Mouse (Mus musculus) MEL-GATA-1-ER (cell line): Measurements from ENCODE around the gene Naif1.

Experiments
- DNase-seq: peaks from one replicate; pipeline ENCODE4 v3.0.0-alpha.2; 2012; ENCODE audit warnings: low read depth; ENCODE audit errors: extremely low read depth

Naif1 gene

DNA sequence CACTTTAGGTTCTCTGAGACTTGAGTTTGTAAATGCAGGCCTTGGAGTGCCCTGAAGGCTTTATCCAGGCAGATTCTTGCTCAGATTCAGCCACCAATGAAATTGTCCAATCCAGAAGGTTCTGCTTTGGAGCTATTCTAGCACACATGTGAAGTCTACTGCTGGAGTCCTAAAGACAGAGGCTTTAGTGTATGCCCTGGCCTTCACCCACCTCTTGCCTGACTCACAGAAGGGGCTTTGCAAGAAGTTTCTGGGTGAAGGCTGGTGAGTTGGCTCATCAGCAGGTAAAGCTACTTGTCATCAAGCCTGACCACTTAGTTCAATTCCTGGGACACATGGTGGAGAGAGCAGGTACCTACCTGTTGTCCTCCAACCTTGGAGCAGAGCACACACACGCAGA is 24.1 kb upstream of the Naif1 start:
- no peak for DNase-seq

DNA sequence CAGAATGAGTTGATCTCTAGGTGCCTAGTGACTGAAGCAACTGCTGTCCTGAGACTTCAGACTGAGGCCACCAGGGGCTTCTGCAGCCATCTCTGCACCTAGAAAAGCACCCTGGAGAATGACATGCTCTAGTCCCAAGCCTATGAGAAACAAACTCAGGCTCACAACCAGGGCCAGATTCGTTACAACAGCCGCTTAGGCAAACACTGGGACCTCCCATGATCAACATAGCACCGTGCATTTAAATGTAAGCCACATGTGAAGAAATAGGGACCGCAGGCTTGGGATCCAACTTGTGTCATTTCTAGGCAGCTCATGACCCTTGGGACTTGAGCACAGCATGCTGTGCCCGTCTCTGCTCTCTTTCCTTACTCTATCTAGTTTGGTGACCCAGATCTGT is 22.5 kb upstream of the Naif1 start:
- no peak for DNase-seq

DNA sequence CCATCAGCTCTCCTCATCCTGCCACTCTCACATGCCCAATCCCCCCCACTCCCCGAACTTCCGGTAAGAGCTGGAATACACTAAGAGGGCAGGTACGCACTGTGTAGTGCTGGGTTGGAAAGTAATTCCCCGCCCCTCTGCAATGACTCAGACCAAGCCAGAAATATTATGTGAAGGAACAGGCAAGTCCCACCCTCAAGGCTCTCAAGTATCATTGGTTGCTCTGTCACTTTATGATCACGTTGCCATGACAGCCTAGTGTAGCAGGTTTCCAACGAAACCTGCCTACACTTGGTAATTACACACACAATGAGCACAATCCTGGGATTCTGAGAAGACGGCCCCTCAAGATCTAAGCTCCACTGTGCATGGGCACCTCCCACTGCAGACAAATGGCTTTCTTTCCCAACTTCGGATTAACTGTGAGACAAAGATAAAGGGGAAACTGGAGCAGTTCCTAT is 22.0 kb upstream of the Naif1 start:
- DNase-seq, result no peak

DNA sequence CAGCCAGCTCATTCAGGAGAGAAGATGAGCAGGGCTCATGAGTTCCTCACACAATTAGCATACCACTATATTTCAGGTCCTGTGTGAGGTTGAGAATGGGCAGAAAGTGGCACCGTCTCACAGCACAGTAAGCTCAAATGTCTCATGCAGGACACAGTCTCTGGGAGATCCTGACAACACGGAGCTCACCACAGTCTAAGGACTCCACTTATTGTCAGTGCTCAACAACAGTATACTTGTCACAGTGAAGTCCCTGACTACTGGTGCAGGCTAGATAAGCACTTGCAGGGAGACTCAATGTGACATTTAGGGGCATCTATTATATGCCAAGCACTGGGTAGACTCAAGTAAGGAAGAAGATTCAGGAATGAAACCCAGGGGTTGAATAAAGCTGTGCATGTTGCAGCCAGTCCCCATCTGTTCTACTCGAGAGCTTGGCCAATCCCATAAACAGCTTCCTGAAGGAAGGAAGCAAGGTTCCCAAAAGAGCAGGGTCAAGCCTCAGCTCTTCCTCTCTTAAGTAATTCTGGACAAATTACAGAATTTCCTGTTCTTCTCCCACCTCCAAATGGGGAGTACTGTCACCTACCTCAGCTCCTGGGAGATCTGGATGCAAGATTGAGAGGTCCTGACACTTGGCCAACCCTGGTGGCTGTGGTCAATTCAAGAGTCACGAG is 20.9 kb upstream of the Naif1 start:
- DNase-seq, result peak; percentile 18

DNA sequence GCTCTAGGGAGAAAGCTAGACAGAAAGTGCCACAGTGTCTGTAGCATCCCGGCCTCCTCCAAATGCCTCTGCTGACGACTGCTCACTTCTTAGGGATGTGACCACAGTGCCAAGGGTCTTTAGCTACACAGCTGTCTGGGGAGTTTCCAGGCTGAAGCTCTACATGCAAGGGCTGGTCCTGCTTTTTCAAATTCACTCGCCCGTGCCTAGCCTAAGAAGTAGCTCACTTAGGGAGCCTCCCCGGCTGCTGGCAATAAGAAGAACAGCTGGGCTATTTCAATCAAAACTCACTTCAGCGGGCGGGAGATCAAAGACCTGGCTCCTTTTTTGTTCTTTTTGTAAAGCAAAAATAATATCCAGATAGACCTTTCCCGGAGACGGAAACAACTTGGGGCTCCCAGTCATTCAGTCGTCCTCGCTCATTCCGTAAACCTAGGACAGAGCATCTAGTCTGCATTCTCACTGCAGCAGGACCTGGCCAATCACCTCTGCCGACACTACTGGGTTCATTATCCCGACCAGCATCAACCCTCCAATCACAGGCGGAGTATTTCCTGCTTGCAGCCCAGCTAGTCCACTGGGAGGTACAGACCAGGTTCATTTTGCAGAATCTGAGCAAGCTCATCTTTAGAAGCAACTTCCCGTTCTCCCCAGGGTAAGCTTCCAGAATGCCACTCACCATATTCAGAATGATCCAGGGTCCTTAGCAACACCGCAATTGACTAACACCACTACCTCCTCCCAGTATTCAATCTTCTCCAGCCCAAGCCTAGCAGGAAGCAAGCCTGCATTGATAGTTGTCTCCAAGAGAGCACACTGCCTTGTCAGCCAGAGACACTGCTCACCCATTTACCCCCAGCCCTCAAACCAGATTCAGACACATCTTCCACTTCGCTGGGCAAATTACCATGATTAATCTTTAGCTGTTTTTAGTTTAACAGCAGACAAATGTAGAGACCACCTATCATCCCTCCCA is 19.3 kb upstream of the Naif1 start:
- no peak for DNase-seq

DNA sequence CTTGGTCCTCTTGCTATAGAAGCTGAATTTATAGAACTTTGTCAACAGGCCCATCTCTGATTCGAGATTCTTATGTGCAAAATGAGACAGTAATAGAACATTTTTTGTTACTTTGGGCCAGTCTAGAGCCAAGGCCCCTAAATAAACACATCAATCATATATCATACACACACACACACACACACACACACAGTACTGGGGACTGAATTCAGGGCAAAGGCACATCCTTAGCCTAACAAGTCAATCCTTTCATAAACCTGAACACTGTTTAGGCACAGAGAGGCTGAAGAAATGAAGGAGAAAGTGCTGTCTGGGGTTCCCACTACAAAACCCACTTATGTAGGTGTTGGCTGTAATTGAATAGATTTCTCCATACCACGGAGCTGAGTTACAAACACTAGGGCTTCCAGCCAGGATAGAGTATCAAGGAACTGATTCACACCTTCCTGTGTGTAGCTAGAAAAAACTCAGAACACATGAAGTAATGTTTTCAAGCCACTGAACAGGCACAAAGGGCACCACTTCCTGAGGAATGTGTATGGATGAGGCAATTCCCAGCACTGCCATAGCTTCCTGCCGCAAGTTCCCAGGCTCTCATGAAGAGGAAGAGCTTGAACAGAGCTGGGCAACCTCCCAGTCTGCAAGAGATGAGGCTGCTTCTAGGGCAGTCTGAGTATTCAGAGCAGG is 13.4 kb upstream of the Naif1 start:
- no peak for DNase-seq

DNA sequence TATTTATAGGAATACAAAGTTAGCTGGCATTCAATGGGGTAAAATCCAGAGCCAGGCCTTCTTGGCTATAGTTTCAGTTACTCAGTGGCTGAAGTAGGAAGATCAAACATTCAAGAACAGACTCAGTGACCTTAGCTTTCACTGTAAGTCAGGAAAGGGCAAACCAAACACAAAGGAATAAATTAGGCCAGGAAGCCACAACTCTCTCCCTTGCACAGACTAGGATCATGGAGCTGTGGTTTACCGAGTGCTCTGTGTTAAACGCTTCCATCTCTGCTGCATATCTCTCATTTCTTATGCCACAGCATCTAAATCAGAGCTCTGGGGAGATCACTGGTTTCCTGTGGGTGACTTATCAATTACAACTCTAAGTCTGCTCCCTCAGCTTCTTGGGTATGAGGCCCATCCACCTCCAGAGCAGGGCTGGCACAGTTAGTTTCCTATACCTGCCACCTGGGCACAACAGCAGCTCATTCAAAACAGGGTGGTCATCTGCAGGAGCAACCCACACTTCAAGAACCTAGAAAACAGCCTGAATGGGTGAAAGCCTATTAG is 12.6 kb upstream of the Naif1 start:
- DNase-seq, result no peak

DNA sequence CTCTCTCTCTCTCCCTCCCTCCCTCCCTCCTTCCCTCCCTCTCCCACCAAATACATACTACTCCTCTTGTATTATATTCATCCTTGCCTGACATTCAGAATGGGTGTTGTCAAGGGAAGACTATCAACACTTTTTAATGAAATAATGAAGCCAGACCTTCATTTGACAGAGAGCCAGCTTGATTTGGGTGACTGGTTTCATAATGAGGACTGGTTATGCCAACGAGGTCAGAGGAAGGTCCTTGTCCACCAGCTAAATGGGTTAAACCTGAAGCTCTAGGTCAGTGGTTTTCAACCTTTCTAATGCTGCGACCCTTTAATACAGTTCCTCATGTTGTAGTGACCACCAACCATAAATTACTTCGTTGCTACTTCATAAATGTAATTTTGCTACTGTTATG is 11.5 kb upstream of the Naif1 start:
- no peak for DNase-seq

DNA sequence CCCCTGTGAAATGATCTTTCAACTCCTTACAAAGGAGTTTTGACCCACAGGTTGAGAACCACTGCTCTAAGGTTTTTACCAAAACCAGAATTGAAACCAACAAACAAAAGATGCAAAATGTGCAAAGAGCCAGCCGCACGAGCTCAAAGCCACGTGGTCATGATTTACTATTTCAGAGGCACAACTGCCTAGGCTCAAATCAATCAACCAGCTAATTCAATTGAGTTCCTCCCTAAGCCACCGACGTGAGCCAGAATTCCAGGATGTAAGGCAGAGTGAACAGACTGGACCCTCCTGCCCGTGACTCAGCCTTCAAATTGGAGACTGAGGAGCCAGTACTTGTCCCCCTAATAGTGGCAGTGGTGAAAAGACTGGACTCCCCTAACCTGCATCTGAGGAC is 11.1 kb upstream of the Naif1 start:
- DNase-seq, result no peak

DNA sequence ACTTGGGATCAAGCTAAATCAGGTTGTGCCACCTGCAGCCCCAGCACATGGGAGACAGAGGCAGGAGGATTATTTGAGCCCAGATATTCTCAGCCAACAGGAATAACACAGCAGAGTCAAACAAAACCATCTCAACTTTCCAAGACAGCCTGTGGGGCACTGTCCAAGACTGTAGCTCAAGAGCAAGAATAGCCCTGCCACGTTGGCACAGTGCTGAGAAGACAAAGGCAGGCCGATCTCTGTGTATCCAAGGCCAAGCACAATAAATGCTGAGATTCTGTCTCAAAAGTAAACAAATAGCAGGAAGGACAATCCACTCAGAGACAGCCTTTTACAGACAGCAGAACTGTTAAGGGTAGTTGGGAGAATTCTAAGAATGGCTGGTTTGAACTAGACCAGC is 10.1 kb upstream of the Naif1 start:
- no peak for DNase-seq

DNA sequence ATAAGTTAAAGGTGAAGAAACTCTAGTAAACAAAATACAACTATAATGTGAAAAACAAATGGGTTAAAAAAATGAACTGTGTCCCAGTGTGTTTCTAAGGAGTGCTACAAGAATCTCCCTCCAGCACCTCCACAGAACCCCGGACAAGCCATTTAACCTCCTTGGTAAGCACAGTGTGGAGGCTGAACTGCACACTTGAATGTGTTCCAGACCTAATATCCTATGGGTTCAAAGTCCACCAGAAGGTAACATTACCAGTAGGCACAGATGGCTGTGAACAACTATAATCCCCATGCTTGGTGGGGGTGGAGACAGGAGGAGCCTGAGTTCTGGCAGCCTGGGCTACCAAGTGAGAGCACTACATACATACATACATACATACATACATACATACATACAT is 9.6 kb upstream of the Naif1 start:
- no peak for DNase-seq

DNA sequence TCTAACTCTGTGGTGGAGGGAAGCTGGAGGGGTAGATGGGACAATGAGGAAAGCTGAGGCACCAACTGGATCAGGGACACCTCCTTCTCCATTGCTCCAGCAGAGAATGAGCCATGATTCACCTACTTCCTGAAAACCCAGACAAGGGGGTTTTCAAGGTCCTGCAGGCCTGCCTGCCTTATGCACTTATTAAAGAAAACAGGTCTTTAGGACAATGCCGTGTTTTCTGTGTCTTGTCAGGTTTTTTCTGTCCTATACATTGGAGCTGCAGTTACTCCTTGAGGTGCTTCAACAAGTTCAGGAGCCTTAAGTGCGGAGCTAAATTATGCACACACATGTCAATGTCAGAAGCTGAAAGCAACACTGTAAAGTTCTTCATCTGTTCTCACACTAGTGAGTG is 8.7 kb upstream of the Naif1 start:
- DNase-seq, result no peak

DNA sequence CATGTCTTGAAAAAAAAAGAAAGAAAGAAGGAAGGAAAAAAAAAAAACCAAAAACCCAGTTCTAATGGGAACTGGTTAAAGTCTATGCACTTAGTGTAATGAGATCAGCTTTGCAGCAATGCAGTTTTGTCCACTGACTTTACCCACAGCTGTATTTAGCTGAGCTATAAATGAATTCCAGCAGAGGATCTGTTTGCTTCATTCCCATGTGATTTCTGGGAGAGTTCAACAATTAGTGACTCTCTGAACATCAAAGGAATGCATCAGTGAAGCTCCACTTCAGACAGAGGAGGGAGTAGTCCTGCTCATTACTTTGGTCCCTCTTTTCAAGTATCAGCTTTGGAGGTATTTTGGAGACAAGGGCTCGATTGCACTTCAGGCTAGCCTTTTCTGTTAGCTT is 4.7 kb upstream of the Naif1 start:
- DNase-seq, result no peak

DNA sequence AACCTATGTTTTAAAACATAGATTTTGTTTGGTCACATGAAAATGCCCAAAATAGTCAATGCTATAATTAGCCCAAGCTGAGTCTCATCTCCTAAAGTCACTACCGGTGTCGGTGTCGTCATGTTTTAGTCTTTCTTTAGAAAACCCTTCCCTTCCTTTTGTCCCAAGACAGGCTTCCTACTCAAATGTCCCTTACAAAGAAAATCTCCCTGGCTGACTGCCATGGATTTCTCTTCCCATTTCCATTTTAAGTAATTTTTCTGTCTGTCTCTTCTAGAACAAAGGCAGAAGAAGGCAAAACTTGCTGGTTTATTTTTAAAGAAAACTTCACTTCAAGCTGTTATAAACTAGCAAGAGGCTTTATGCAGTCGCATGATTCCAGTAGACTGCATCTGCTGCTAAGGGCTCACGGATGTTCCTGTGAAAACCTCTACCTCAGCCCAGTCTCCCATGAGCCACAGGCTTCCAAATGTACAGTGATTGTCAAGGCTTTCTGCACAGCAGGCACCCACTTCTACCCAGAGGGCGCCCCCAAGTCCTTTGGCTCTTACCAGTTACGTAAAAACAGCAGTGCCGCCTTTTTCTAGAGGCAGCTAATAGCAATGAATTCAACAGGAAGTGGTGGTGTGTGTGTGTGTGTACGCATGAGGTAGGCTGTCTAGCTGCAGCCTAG is 2.9 kb upstream of the Naif1 start:
- no peak for DNase-seq

DNA sequence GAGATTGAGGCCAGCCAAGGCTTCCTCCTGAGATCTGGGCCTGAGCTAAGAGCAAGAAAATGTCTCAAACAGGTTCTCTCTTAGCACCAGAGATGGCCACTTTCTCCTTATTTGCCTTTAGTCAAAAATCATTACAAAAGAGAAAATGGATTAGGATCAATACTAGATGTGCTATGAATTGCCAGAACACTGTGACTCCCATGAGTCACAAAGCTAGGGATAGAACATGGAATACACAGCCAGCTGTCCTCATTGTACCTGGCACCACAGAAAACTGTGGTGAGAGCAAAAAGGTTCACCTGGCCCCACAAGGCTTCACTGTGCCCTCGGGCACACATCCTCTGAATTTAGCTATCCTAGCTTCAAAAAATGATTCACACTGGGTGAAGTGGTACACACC is 1.8 kb upstream of the Naif1 start:
- no peak for DNase-seq

DNA sequence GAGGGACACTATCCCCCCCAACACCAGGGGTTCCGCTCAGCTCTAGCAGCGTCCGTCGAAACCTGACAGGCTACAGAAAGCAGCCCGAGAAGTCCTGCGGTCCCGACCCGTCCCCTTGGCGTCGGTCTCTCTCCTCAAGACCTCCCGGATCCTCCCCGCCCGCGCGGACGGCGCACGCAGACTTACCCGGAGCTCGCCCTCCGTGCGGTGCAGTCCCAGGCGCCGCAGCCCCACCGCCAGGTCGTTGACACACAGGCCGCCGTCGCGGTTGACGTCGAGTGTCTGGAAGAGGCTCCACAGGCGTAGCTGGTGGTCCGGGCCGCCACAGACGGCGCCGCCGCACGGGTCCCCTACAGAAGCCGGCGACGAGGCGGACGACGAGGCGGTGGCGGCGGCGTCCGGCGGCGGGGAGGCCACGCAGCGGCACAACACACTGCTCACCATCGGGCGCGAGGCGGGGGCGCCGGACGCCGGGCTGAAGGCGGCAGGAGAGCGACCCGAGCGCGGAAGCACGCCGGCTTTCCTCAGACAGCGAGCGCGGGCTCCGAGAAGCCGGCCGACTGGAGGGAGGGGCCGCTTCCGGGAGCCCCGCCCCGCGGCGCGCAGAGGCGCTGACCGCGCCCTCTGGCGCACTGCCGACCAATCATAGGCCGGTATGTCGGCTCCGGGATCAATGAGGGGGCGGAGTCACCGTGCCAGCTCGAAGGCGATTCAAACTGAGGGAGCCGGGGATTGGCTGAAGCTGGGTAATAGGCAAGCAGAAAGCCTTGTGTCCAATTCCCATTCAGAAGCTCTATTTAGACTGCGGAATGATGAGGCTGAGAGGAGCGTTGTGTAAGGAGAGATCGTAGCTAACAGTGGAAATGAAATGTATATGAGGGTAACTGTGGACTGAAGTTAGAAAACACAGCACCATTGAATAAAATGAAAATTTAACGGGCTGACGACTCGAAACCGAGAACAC is 906 bp downstream of the Naif1 start, which contains the start of gene Slc25a25:
TSS of gene Slc25a25 (minus strand) at position 565 of the 964 bp plus-strand sequence.
- peak; percentile 89 for DNase-seq

DNA sequence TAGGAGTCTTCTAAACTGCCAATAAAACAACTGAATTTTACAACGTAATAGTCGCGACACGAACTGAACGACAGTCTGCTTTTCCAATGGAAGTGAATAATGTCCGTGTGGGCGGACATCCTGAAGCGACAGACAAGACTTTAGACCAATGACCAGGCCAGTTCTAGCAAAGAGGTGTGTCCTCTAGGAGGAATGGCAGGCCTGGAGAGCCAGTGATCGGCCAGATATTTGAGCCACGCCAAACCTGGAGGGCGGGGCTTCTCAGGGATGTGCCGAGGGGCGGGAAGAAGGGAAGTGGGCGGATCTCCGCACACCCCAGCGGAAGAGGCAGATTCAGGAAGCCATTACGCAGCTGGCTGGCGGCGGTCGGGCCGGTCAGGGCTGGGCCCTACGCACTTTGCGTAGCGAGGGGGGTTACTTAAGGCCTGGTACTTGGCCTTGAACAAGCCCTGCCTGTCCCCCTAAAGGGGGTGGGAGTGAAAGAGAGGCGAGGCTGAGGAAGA is 1.7 kb downstream of the Naif1 start:
- peak; percentile 99 for DNase-seq

DNA sequence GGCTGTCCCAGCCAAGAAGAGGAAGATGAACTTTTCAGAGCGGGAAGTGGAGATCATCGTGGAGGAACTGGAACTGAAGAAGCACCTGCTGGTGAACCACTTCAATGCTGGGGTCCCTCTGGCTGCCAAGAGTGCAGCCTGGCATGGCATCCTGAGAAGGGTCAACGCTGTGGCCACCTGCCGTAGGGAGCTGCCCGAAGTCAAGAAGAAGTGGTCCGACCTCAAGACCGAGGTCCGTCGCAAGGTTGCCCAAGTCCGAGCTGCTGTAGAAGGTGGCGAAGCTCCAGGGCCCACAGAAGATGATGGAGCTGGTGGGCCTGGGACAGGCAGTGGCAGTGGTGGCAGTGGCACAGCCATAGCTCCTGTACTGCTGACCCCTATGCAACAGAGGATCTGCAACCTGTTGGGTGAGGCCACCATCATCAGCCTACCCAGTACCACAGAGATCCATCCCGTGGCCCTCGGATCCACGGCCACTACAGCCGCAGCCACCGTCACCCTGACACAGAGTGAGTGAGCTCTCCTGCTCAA is 2.2 kb downstream of the Naif1 start:
- DNase-seq, result no peak

DNA sequence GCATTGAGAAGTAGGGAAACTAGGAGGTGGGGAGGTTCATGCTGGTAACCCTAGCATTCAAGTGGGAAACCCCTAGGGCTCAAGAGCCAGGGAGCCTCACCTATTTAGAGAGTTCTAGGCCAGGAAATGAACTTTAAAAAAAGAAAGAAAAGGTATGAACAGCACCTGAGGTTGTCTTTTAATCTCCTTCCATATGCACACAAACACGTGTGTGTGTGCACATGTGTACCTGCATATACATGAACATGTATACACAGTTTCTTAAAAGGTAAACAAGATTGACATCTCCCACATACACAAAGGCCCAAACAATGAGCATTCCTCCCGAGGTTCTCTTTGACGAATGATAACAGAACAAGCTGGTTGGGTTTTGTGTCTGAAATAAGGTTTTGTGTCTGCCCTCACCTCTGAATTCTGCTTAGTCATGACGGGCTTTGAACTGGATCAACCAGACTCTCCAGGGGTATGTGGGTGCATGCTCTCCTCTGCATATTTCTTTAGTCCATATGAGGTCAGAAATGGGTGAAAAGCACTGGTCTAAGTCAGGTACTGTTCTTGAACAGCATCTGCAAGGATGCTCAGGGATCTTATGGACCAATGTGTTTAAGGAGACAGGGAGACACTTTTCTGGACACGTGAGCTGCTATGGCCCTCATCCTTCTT is 3.5 kb downstream of the Naif1 start:
- peak; percentile 30 for DNase-seq
